Mouse (Mus musculus): ENCODE results near the gene Ube2i.

- TF ChIP-seq CTCF (IDR thresholded peaks at IDR 0.05; ENCODE audit: low read depth, low read length) (no peak), POLR2A (IDR thresholded peaks at IDR 0.05; ENCODE audit: insufficient read depth, low read length) (no peak), EP300 (IDR thresholded peaks at IDR 0.05; ENCODE audit: insufficient read depth, low read depth, low read length) (no peak)
These were observed 46.4 kb upstream of the Ube2i start for GRCm38 (mm10) chr17:25320819-25321218.

Data from ES-Bruce4 (cell line).